Mouse (Mus musculus) forebrain, embryonic 10.5 days (tissue): ENCODE data around the gene Ccdc8. TPM values are rescaled to one million over a fixed set of nuclear protein-coding genes. Genes with fewer than 3 reads are reported as not detected.

Experiments used
- DNase-seq: peaks from one replicate; pipeline ENCODE4 v3.0.0-alpha.2; 2017; ENCODE audit warnings: low spot score; ENCODE audit errors: extremely low spot score
- H3K27ac ChIP-seq: fragments of 300-500 bp; sonication (generic); 2 replicates; pipeline ENCODE4 v1.5.1; 2016; ENCODE audit warnings: mild to moderate bottlenecking
- H3K27me3 ChIP-seq: fragments of 300-500 bp; sonication (generic); 2 replicates; pipeline ENCODE4 v1.6.1; 2016; ENCODE audit warnings: mild to moderate bottlenecking; ENCODE audit not compliant: poor library complexity, severe bottlenecking
- H3K36me3 ChIP-seq: fragments of 300-500 bp; sonication (generic); replicated peaks from 2 replicates; pipeline ENCODE4 v1.6.1; 2016; ENCODE audit warnings: mild to moderate bottlenecking, moderate library complexity
- H3K4me1 ChIP-seq: fragments of 300-500 bp; sonication (generic); 2 replicates; pipeline ENCODE4 v1.6.1; 2016
- H3K4me3 ChIP-seq: fragments of 300-500 bp; sonication (generic); 2 replicates; pipeline ENCODE4 v1.5.1; 2016; ENCODE audit warnings: mild to moderate bottlenecking, moderate library complexity
- H3K9me3 ChIP-seq: fragments of 300-500 bp; sonication (generic); 2 replicates; pipeline ENCODE4 v1.6.1; 2016; ENCODE audit warnings: mild to moderate bottlenecking, moderate library complexity
- WGBS: fragments of 180-500 bp; shearing (Covaris S2); methylation state at CpG from one replicate; pipeline ENCODE4 v1.1.7; 2016; 5-methylcytosine and 5-hydroxymethylcytosine counted together
- polyA plus RNA-seq: library from polyadenylated mRNA; unstranded; fragments of >200 nt; fragmentation: Nextera tagmentation; extraction: Ambion mirVana; gene quantifications from 2 replicates; pipeline ENCODE4 v1.2.1, GENCODE M21; 2016

Ccdc8 gene
- polyA plus RNA-seq, 1 experiment from 2014 or later = 8.9 TPM

DNA sequence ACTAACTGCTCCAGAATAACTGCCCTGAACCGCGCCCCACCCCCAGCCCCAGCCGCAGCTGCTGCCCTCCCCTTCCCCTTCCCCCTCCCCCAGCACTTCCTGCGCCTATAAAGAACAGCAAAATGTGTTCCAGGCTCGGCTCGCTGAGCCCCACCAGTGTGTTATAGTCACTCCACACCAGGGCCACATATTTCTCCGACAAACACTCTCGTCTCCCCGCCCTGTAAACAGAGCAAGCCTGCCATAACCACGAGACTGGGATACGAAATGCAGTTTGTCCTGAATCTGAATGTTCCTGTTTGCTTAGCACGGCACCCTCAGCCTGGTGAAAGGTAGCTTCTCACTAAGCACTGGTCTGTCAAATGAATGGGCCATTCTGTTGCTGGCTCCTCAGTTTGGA lies 12.2 kb upstream of the Ccdc8 start:
- H3K27ac ChIP-seq = peak overlapping the region; percentile 85
- no peaks in the 10 kb centered on the region for H3K27me3 ChIP-seq
- H3K36me3 ChIP-seq = peaks cover under 1% of the 10 kb centered on the region
- WGBS = 17% methylated on average over 12 of the region's 12 CpGs
- H3K9me3 ChIP-seq = no peaks in the 10 kb centered on the region
- H3K4me1 ChIP-seq = peaks cover 43% of the 10 kb centered on the region
- peak overlapping the region; percentile 35 for H3K4me3 ChIP-seq
- peak; percentile 49 for DNase-seq

DNA sequence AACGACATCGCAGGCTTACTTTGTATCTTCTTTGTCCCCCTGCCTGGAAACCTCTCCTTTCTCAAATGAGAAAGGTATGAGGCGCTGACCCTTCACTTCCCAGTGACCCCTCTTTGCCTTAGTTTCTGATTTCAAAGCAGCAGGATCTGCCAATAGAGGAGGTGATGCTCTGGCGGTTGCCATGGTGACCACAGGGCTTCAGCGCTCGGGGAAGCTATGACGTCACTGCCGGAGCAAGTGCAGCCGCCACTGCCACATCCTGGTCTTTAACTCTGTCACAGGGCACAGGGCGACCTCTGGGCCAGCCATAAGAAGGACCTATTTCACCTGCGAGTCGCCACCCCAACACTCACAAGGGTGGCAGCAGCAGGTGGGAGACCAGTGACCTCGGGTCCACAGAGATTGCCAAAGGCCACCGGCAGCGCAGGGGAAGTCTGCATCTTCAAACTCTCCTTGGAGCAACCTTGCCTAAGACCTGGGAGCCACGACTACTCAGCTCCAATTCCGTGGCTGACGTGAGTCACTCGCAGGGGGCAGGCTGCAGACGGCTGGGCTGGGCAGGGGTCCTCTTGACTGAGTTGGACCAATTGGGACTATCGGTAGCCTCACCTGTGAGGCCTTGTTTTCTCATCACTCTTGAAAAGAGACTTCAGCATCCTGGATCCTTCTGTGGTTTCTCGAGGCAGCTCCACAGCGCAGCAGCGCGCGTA lies 9.5 kb upstream of the Ccdc8 start, which contains the start of gene Gm42372:
Gene Gm42372 (plus strand): TSS at position 228 of the 710 bp plus-strand sequence.
- H3K36me3 ChIP-seq = peaks cover 6% of the 10 kb centered on the region
- DNase-seq = peak; percentile 89
- no peaks in the 10 kb centered on the region for H3K27me3 ChIP-seq
- peaks cover 53% of the 10 kb centered on the region for H3K4me1 ChIP-seq
- peak within 1 kb of the TSS; percentile 82 for H3K27ac ChIP-seq
- H3K9me3 ChIP-seq = no peaks in the 10 kb centered on the region
- peak within 1 kb of the TSS; percentile 53 for H3K4me3 ChIP-seq
- WGBS = 18% methylated on average over 26 of the region's 26 CpGs

DNA sequence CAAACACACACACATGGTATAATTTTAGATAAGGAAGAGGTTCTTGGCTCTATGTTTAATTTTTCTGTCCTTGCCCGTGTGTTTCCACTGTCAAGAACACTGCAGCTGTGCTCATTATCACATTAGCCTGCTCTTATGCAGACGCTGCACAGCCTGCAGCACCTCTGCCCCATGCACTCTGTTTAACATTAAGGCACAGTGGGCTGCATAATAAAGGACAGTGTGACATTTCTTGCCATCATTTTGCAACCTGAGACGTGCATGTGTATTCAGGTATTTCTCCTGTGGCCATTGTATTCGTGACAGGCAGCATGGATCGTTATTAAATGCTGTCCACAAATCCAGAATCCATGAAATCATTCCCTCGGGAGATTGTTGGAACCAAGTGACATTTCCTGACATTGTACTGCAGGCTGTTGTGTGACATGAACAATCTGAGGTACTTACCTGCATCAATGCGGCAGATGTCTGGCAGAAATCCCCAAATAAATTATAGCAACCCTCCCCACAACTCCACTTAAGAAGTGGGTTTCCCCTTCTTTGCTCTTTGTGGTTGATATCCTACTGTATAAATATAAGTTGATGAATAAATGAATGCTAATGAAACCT lies 4.9 kb upstream of the Ccdc8 start:
- 0 out of 2 replicates have a peak overlapping the region, but pooled peaks have one; percentile 44 for H3K27ac ChIP-seq
- H3K9me3 ChIP-seq = peaks cover 6% of the 10 kb centered on the region; the same call in 1 of the 2 replicates
- H3K36me3 ChIP-seq = peaks cover 6% of the 10 kb centered on the region
- DNase-seq = no peak
- WGBS = 79% methylated on average over 7 of the region's 7 CpGs
- H3K27me3 ChIP-seq = no peaks in the 10 kb centered on the region
- no peak overlapping the region for H3K4me3 ChIP-seq
- H3K4me1 ChIP-seq = peaks cover 60% of the 10 kb centered on the region

DNA sequence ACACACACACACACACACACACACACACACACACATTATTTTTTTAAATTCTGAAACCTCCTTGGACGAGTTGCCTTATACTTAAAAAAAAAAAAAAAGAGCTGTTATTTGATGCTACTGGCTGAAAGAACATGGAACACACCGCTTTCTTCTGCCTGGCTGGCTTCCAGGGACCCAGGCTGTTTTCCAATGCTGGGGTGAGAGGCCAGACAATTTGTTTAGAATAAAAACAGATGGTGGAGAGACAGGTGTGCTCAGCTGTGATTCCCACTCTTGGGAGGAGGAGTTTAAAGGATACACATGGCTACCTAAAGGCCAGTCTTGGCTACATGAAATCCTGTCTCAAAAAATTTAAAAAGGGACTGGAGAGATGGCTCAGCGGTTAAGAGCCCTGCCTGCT lies 4.1 kb upstream of the Ccdc8 start:
- no peak overlapping the region for H3K27ac ChIP-seq
- peaks cover 57% of the 10 kb centered on the region for H3K4me1 ChIP-seq
- peaks cover 6% of the 10 kb centered on the region; the same call in 1 of the 2 replicates for H3K9me3 ChIP-seq
- DNase-seq = no peak
- H3K27me3 ChIP-seq = no peaks in the 10 kb centered on the region
- no peak overlapping the region for H3K4me3 ChIP-seq
- 70% methylated on average over 3 of the region's 3 CpGs for WGBS
- peaks cover 6% of the 10 kb centered on the region for H3K36me3 ChIP-seq

DNA sequence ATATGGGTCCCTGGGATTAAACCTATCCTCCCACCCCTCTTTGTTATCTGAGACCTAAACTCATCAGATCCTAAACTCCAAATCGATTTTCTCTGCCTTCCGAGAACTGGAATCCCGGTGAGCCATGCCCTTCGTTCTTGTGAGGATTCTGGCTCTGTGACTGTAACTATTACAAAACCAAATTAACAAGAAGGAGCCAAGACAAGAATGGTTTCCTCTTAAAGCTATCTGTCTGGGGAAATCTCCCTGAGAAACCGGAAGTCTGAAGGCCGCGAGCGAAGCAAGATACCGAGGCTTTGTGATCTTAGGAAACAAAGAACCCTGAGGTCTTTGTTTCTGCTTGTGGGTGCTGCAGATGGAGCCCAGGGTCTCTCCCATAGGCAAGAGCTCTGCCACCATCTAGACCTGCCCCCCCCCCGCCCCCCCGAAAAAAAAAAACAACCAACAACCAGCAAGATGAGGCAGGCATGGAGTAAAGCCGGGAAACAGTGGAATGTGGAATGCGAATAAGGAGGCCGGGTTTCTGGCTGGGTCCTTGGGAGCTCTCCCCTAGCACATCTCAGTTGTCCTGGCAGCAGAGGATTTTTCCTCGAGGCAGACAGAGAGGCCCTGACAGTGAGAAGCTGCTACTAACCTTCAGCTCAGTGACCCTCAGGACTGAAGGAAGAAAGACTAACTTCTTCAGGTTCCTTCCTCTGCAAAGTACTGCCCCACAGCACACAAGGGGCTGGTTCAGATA lies 2.3 kb upstream of the Ccdc8 start:
- Histone ChIP-seq H3K27ac (peak overlapping the region; percentile 85), H3K36me3 (peaks cover 11% of the 10 kb centered on the region), H3K4me1 (peaks cover 65% of the 10 kb centered on the region), H3K9me3 (peaks cover 6% of the 10 kb centered on the region; the same call in 1 of the 2 replicates), H3K4me3 (peak overlapping the region; percentile 19; the same call in 1 of the 2 replicates), H3K27me3 (no peaks in the 10 kb centered on the region)
- no peak for DNase-seq
- WGBS = 40% methylated on average over 15 of the region's 15 CpGs

DNA sequence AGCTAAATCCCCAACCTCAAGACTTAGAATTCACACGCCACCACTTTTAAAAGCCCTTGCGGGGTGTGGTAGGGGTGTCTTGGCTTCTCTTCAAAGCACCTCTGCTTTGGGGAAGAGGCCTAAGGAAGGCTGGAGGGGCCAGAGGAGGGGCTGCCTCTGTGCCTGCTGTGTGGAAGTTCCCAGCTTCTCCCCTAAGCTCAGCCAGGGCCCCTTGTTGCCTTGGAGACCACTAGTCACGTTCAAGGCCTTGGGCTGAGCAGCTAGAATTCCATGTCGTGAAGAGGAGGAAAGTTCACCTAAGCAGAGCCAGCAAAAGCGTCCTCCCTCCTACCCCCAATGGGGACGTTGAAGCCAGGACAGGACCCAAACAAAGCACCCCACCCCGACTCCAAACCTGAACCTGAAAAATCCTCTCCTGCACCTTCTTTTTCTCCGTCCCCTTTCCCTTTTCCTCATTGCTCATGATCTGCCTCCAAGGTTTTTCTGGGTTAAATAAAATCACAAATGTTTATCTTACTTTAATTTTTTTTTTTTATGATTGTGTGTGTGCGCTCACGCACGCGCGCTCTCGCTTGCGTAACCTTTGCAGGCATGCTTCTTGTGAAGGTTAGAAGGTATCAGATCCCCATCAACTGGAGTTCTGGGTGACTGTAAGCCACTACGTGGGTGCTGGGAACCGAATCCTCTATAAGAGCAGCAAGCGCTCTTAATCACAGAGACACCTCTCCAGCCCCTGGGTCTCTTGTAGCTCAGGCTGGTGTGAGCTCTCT lies 642 bp upstream of the Ccdc8 start:
- DNase-seq = peak; percentile 80
- WGBS = 62% methylated on average over 18 of the region's 18 CpGs
- H3K27ac ChIP-seq = peak overlapping the region; percentile 91
- no peaks in the 10 kb centered on the region for H3K27me3 ChIP-seq
- H3K4me3 ChIP-seq = peak overlapping the region; percentile 32
- peaks cover 6% of the 10 kb centered on the region; the same call in 1 of the 2 replicates for H3K9me3 ChIP-seq
- H3K4me1 ChIP-seq = peaks cover 81% of the 10 kb centered on the region
- peaks cover 22% of the 10 kb centered on the region for H3K36me3 ChIP-seq

DNA sequence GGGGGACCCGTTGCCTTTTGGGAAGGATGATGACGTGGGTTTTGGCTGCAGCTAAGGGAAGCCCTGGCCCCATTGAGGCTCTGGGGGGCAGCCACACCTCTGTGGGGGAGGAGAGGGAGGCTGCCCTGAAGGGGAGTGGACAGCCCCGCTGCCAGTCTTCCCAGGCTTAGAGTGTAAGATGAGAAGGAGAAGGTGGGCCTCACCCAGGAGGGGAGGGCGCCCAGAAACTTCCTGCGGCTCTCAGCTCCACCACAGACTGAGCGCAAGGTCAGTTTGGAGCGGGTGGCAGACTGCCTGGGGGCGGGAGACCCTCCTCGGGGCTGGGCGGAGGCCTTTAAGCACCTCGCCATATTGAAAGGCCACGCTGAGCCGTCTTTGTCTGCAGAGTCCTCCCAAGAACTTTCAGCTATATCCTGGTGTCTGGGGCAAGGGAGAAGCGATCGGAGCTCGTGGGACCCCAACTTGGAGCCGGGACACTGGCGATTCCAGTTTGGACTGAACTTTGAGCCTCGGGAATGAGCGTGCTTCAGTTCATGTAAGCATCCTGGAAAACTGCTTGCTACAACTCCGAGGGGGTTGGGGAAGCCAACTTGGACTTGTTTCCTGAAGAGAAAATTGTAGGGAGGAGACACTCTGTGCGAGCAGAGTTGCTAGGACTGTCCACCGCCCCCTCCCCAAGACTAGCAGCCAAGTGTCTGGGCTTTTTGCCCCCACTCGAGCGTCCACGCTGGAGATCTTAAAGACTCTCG lies 1.3 kb downstream of the Ccdc8 start:
- peaks cover 6% of the 10 kb centered on the region; the same call in 1 of the 2 replicates for H3K9me3 ChIP-seq
- WGBS = 1% methylated on average over 27 of the region's 27 CpGs
- peak; percentile 77 for DNase-seq
- peak overlapping the region; percentile 69 for H3K4me3 ChIP-seq
- H3K27me3 ChIP-seq = no peaks in the 10 kb centered on the region
- H3K36me3 ChIP-seq = peaks cover 42% of the 10 kb centered on the region
- H3K27ac ChIP-seq = peak overlapping the region; percentile 93
- H3K4me1 ChIP-seq = peaks cover 79% of the 10 kb centered on the region

DNA sequence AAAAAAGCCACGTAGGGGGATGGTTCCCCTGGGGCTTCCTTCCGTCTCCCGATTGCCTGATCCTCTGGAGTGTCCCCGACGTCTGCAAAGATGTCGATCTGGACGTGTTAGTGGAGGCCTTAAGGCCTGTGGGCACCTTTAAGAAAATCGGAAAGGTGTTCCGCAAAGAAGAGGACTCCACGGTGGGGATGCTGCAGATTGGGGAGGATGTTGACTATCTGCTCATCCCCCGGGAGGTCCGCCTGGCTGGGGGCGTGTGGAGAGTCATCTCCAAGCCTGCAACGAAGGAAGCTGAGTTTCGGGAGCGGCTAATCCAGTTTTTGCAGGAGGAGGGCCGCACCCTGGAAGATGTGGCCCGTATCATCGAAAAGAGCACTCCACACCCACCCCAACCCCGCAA lies 1.9 kb downstream of the Ccdc8 start:
- Histone ChIP-seq H3K27me3 (no peaks in the 10 kb centered on the region), H3K27ac (peak overlapping the region; percentile 93), H3K36me3 (peaks cover 46% of the 10 kb centered on the region), H3K4me1 (peaks cover 80% of the 10 kb centered on the region), H3K4me3 (peak overlapping the region; percentile 69), H3K9me3 (peaks cover 4% of the 10 kb centered on the region; the same call in 1 of the 2 replicates)
- DNase-seq = no peak
- 6% methylated on average over 20 of the region's 20 CpGs for WGBS

DNA sequence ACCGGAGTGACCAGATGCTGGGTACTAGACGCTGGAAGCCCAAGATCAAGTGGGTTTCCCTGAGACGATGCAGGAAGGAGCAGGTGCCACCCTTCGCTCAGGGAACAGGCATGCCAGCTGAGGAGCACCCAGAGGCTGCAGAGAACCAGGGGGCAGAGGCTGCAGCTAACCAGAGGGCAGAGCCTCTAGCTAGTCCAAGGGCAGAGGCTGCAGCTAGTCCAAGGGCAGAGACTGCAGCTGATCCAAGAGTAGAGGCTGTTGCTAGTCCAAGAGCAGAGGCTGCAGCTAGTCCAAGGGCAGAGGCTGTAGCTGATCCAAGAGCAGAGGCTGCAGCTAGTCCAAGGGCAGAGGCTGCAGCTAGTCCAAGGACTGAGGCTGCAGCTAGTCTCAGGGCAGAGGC lies 2.8 kb downstream of the Ccdc8 start:
- WGBS = 99% methylated on average over 4 of the region's 4 CpGs
- Histone ChIP-seq H3K9me3 (no peaks in the 10 kb centered on the region), H3K4me3 (peak overlapping the region; percentile 69), H3K4me1 (peaks cover 74% of the 10 kb centered on the region), H3K27ac (peak overlapping the region; percentile 93), H3K27me3 (no peaks in the 10 kb centered on the region), H3K36me3 (peaks cover 52% of the 10 kb centered on the region)
- DNase-seq = no peak

DNA sequence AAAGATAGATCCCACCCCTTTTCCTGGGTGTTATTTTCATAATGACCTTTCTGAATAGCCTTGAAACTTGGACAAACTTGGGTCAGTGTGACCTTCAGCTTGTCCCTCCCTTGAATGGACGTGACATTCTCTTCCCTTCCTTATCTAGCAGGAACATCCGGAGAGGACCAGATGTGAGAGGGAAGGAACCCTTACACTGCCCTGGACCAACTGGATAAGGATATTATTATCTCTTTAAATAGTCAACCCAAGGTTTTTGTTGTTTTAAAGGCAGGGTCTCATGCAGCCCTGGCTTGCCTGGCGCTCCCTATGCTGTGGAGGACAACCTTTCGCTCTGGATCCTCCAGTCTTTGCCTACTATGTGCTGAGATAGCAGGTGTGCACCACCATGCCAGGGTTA lies 6.7 kb downstream of the Ccdc8 start:
- Histone ChIP-seq H3K4me3 (no peak overlapping the region), H3K27me3 (no peaks in the 10 kb centered on the region), H3K36me3 (peaks cover 75% of the 10 kb centered on the region), H3K27ac (no peak overlapping the region), H3K9me3 (no peaks in the 10 kb centered on the region), H3K4me1 (peaks cover 41% of the 10 kb centered on the region)
- 64% methylated on average over 4 of the region's 4 CpGs for WGBS
- no peak for DNase-seq

DNA sequence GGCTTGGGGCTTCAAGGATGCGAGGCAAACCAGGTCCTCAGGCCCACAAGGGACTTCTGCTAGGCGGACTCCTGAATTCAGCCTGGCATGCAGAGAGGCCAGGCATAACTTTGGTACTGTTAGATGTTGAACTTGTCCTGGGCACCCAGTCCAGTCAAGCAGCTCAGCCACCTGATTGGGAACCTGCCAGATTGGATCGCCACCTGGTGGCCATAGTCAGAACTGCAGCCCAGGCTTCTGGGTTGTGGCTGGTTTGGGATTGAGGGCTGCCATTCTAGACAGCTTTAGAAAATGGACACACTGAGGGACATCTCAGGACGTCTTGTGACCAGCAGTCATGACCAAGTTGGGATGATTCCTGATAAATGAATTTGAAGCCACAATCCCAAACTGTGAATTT lies 7.1 kb downstream of the Ccdc8 start:
- peak; percentile 87 for DNase-seq
- Histone ChIP-seq H3K9me3 (no peaks in the 10 kb centered on the region), H3K4me3 (no peak overlapping the region), H3K27ac (no peak overlapping the region), H3K27me3 (no peaks in the 10 kb centered on the region), H3K4me1 (peaks cover 37% of the 10 kb centered on the region), H3K36me3 (peaks cover 79% of the 10 kb centered on the region)
- WGBS = 23% methylated on average over 4 of the region's 4 CpGs
